Mouse (Mus musculus) heart, embryonic 14.5 days (tissue): ENCODE results near the gene Gm813. TPM values are rescaled to one million over a fixed set of nuclear protein-coding genes. Genes with fewer than 3 reads are reported as not detected.

Experiments
- ATAC-seq: fragments of 200-750 bp; cut with Nextera tagmentation; 2 replicates; pipeline ENCODE4 v1.8.0; 2017; ENCODE audit warnings: low read depth, moderate TSS enrichment; ENCODE audit not compliant: insufficient number of reproducible peaks, insufficient read depth, low FRiP score
- H3K27ac ChIP-seq, 2 experiments: fragments of 200-500 bp in 1 of 2; fragments of 300-500 bp in 1 of 2; sonication (generic) in 1 of 2; replicated peaks in 1 of 2; 2 replicates each; pipeline ENCODE4 v1.5.1; 2012 to 2014; ENCODE audit warnings: low read depth in 2 of 2, low read length in 2 of 2, control low read depth in 1 of 2, mild to moderate bottlenecking in 1 of 2, mixed read lengths in 1 of 2; ENCODE audit not compliant: control insufficient read depth in 1 of 2, insufficient read depth in 1 of 2
- H3K27me3 ChIP-seq: fragments of 300-500 bp; sonication (generic); 2 replicates; pipeline ENCODE4 v1.6.1; 2014; ENCODE audit warnings: mild to moderate bottlenecking, low read length, control low read depth; ENCODE audit not compliant: control insufficient read depth, insufficient read depth
- H3K36me3 ChIP-seq: fragments of 300-500 bp; sonication (generic); 2 replicates; pipeline ENCODE4 v1.6.1; 2014; ENCODE audit warnings: mild to moderate bottlenecking, control low read depth, low read length, mixed read lengths; ENCODE audit not compliant: control insufficient read depth, insufficient read depth
- H3K4me1 ChIP-seq, 2 experiments: fragments of 200-500 bp in 1 of 2; fragments of 300-500 bp in 1 of 2; sonication (generic) in 1 of 2; 2 replicates each; pipeline ENCODE4 v1.6.1; 2012 to 2014; ENCODE audit warnings: low read length in 2 of 2, control low read depth in 1 of 2, mixed read lengths in 1 of 2; ENCODE audit not compliant: control insufficient read depth in 2 of 2, insufficient read depth in 2 of 2
- H3K4me2 ChIP-seq: fragments of 300-500 bp; sonication (generic); 2 replicates; pipeline ENCODE4 v1.6.1; 2014; ENCODE audit warnings: mild to moderate bottlenecking, low read length
- H3K4me3 ChIP-seq, 2 experiments: fragments of 200-500 bp in 1 of 2; fragments of 300-500 bp in 1 of 2; sonication (generic) in 1 of 2; 2 replicates each; pipeline ENCODE4 v1.5.1; 2012 to 2014; ENCODE audit warnings: low read length in 2 of 2, mild to moderate bottlenecking in 2 of 2, control low read depth in 1 of 2, low read depth in 1 of 2, moderate library complexity in 1 of 2; ENCODE audit not compliant: control insufficient read depth in 1 of 2, insufficient read depth in 1 of 2
- H3K9ac ChIP-seq: fragments of 300-500 bp; sonication (generic); 2 replicates; pipeline ENCODE4 v1.6.1; 2014; ENCODE audit warnings: mild to moderate bottlenecking, low read length
- H3K9me3 ChIP-seq: fragments of 300-500 bp; sonication (generic); 2 replicates; pipeline ENCODE4 v1.6.1; 2016; ENCODE audit warnings: low read length, control low read depth; ENCODE audit not compliant: control insufficient read depth
- WGBS: fragments of 180-500 bp; shearing (Covaris S2); extraction: QIAGEN DNeasy Blood & Tissue Kit; methylation state at CpG from one replicate; pipeline ENCODE4 v1.1.7; 2014; 5-methylcytosine and 5-hydroxymethylcytosine counted together
- polyA plus RNA-seq: library from polyadenylated mRNA; unstranded; fragments of >200 nt; fragmentation: Nextera tagmentation; extraction: Ambion mirVana; gene quantifications from 2 replicates; pipeline ENCODE4 v1.2.1, GENCODE M21; 2014

Gm813 gene
- polyA plus RNA-seq, 1 experiment from 2014 or later = not detected

GRCm38 (mm10) chr16:58604680-58605079 is 12.1 kb downstream of the Gm813 start:
- H3K4me2 ChIP-seq = no peak overlapping the region
- no peak for ATAC-seq
- H3K4me3 ChIP-seq = no peak overlapping the region
- no peaks in the 10 kb centered on the region for H3K27me3 ChIP-seq
- H3K27ac ChIP-seq = no peak overlapping the region
- H3K36me3 ChIP-seq = no peaks in the 10 kb centered on the region
- no peaks in the 10 kb centered on the region; a peak in 2 of 4 replicates for H3K4me1 ChIP-seq
- no peaks in the 10 kb centered on the region for H3K9me3 ChIP-seq
- H3K9ac ChIP-seq = no peak overlapping the region

GRCm38 (mm10) chr16:58603831-58604230 is 12.9 kb downstream of the Gm813 start:
- Histone ChIP-seq H3K27ac (no peak overlapping the region), H3K4me3 (no peak overlapping the region), H3K9ac (no peak overlapping the region), H3K4me1 (no peaks in the 10 kb centered on the region; a peak in 2 of 4 replicates), H3K4me2 (no peak overlapping the region), H3K9me3 (no peaks in the 10 kb centered on the region), H3K27me3 (no peaks in the 10 kb centered on the region), H3K36me3 (no peaks in the 10 kb centered on the region)
- no peak for ATAC-seq
- WGBS = 64% methylated on average over 2 of the region's 2 CpGs

GRCm38 (mm10) chr16:58600846-58601245 is 15.9 kb downstream of the Gm813 start:
- Histone ChIP-seq H3K9ac (no peak overlapping the region), H3K4me1 (no peaks in the 10 kb centered on the region), H3K9me3 (no peaks in the 10 kb centered on the region), H3K27me3 (no peaks in the 10 kb centered on the region), H3K27ac (no peak overlapping the region), H3K4me3 (no peak overlapping the region), H3K36me3 (no peaks in the 10 kb centered on the region), H3K4me2 (no peak overlapping the region)
- WGBS = 89% methylated on average over 6 of the region's 6 CpGs
- no peak for ATAC-seq

- Histone ChIP-seq H3K27ac (no peak overlapping the region), H3K4me1 (no peaks in the 10 kb centered on the region), H3K27me3 (no peaks in the 10 kb centered on the region), H3K4me3 (no peak overlapping the region), H3K9ac (no peak overlapping the region), H3K9me3 (no peaks in the 10 kb centered on the region), H3K36me3 (no peaks in the 10 kb centered on the region), H3K4me2 (no peak overlapping the region)
- 82% methylated on average over 3 of the region's 3 CpGs for WGBS
- no peak for ATAC-seq
Measured at GRCm38 (mm10) chr16:58591299-58591698, 25.5 kb downstream of the Gm813 start.

GRCm38 (mm10) chr16:58589444-58589843 is 27.3 kb downstream of the Gm813 start:
- Histone ChIP-seq H3K36me3 (no peaks in the 10 kb centered on the region), H3K4me3 (no peak overlapping the region), H3K9me3 (no peaks in the 10 kb centered on the region), H3K4me2 (no peak overlapping the region), H3K27ac (no peak overlapping the region), H3K4me1 (no peaks in the 10 kb centered on the region), H3K9ac (no peak overlapping the region), H3K27me3 (no peaks in the 10 kb centered on the region)
- ATAC-seq = no peak

GRCm38 (mm10) chr16:58573949-58574722 is 42.6 kb downstream of the Gm813 start:
- no peak overlapping the region for H3K9ac ChIP-seq
- H3K9me3 ChIP-seq = no peaks in the 10 kb centered on the region
- H3K27me3 ChIP-seq = no peaks in the 10 kb centered on the region
- H3K4me3 ChIP-seq = no peak overlapping the region
- H3K4me1 ChIP-seq = no peaks in the 10 kb centered on the region
- no peaks in the 10 kb centered on the region for H3K36me3 ChIP-seq
- H3K27ac ChIP-seq = no peak overlapping the region
- WGBS = 67% methylated on average over 6 of the region's 6 CpGs
- H3K4me2 ChIP-seq = no peak overlapping the region
- no peak for ATAC-seq

- Histone ChIP-seq H3K4me3 (no peak overlapping the region), H3K36me3 (no peaks in the 10 kb centered on the region)
- no peak for ATAC-seq
Measured at GRCm38 (mm10) chr16:58570694-58571264, 46.0 kb downstream of the Gm813 start.

More at GRCm38 (mm10) chr16:58570694-58571264, 46.0 kb downstream of the Gm813 start:
- Histone ChIP-seq H3K9ac (no peak overlapping the region), H3K27me3 (no peaks in the 10 kb centered on the region), H3K27ac (no peak overlapping the region), H3K4me2 (no peak overlapping the region), H3K4me1 (no peaks in the 10 kb centered on the region), H3K9me3 (no peaks in the 10 kb centered on the region)
